Mouse (Mus musculus): ENCODE data around the gene Tbc1d5. TPM values are rescaled to one million over a fixed set of nuclear protein-coding genes. Genes with fewer than 3 reads are reported as not detected.

The Tbc1d5 gene
- polyA plus RNA-seq (2017; shearing (Covaris generic)): 29.5 TPM

GRCm38 (mm10) chr17:51179195-51179953 is at the start of gene Tbc1d5:
Gene Tbc1d5 (minus strand): TSS chr17:51179352.

Measured in activated CD4-positive, CD25-positive, alpha-beta regulatory T cell, adult 9 weeks (primary cell).